Comparison of ENCODE assay signal across 9 mouse cellular contexts in the genomic region with DNA sequence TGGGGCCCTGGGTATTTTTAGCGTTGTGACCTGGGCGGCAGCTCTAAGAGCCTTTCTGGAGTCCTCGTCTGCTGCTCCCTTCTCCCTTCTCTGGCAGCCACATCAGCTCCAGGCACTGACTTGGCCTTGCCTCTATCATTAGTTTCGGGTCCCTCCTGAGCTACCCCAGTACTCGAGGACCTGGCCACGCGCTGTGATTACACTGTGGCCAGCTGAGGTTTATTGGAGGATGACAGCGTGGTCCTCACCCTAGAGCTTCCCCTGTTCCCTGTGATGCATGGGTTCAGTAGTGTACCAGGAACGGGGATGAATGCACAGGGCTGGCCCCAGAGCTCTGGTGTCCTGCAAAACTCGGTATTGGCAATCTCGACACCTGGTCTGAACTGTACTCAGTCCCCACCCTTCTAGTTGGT. TPM values are rescaled to one million over a fixed set of nuclear protein-coding genes. Genes with fewer than 3 reads are reported as not detected.
A peak's percentile ranks its signal among the peaks of the same experiment; 100 is the strongest.
DNase-seq lines count a peak whose midpoint lies in the region; ATAC-seq and TF ChIP-seq lines count a peak whose summit lies in the region.
"Had no signal": no experiment of that assay in that cellular context is flagged by ENCODE, and none has a peak within 500 bp of the region (broad histone marks: within the 10 kb centered on the region; RNA-seq: fewer than 3 reads in every experiment).

No protein-coding gene starts in this region.

- H3K9ac ChIP-seq in heart, embryonic 12.5 days: peak overlapping the region; percentile 82
- H3K9ac ChIP-seq in ES-Bruce4 (ENCODE audit: low read depth, poor library complexity, severe bottlenecking): peak overlapping the region; percentile 68
- H3K9ac ChIP-seq in heart, postnatal 0 days (replicated peaks; ENCODE audit: low read depth, low read length): peak overlapping the region; percentile 65

- peak; percentile 54; the same call in 1 of the 2 replicates for ATAC-seq in heart, embryonic 12.5 days (ENCODE audit: insufficient number of reproducible peaks, low FRiP score)
- no peak for ATAC-seq in heart, postnatal 0 days (ENCODE audit: insufficient read depth, low read depth)
- ATAC-seq in megakaryocyte, adult 5-6 weeks (ENCODE audit: poor library complexity, severe bottlenecking): peak; percentile 17; the same call in 1 of the 2 replicates

- TF ChIP-seq POLR2A in ES-Bruce4 (IDR thresholded peaks at IDR 0.05; ENCODE audit: insufficient read depth, low read length): no peak

- no peak for DNase-seq in heart, adult 18-20 months
- DNase-seq in heart, postnatal 0 days (ENCODE audit: low spot score): peak; percentile 51
- DNase-seq in ovary, postnatal 36 days (ENCODE audit: low spot score): no peak
- no peak for DNase-seq in thymus, postnatal 0 days (ENCODE audit: low spot score)
- no peak for DNase-seq in T-cell, adult 2 months (ENCODE audit: low spot score)

- WGBS in heart, embryonic 12.5 days: 8% methylated on average over 11 of the region's 11 CpGs
- 7% methylated on average over 11 of the region's 11 CpGs for WGBS in heart, postnatal 0 days

- H3K27me3 ChIP-seq in heart, embryonic 12.5 days (replicated peaks): peaks cover 29% of the 10 kb centered on the region
- H3K27me3 ChIP-seq in ES-Bruce4 (ENCODE audit: control insufficient read depth, insufficient read depth, low read length, poor library complexity, severe bottlenecking): peaks cover 5% of the 10 kb centered on the region
- no peaks in the 10 kb centered on the region for H3K27me3 ChIP-seq in heart, postnatal 0 days (ENCODE audit: control insufficient read depth, insufficient read depth, low read length)

- peak overlapping the region; percentile 79 for H3K4me3 ChIP-seq in heart, embryonic 12.5 days
- peak overlapping the region; percentile 74 for H3K4me3 ChIP-seq in ES-Bruce4 (ENCODE audit: low read depth, low read length)
- H3K4me3 ChIP-seq in heart, postnatal 0 days (ENCODE audit: low read depth, low read length): peak overlapping the region; percentile 66

- H3K36me3 ChIP-seq in heart, embryonic 12.5 days: peaks cover 12% of the 10 kb centered on the region
- H3K36me3 ChIP-seq in ES-Bruce4 (ENCODE audit: control insufficient read depth, insufficient read depth, low read length, poor library complexity, severe bottlenecking): no peaks in the 10 kb centered on the region
- peaks cover 14% of the 10 kb centered on the region for H3K36me3 ChIP-seq in heart, postnatal 0 days (replicated peaks; ENCODE audit: control insufficient read depth, insufficient read depth, low read length)

- no peaks in the 10 kb centered on the region for H3K9me3 ChIP-seq in heart, embryonic 12.5 days (replicated peaks)
- no peaks in the 10 kb centered on the region for H3K9me3 ChIP-seq in ES-Bruce4 (replicated peaks; ENCODE audit: control insufficient read depth, insufficient read depth, low read length, poor library complexity, severe bottlenecking)
- H3K9me3 ChIP-seq in heart, postnatal 0 days (replicated peaks; ENCODE audit: control insufficient read depth, low read length): no peaks in the 10 kb centered on the region

- H3K27ac ChIP-seq in heart, embryonic 12.5 days (ENCODE audit: poor library complexity, severe bottlenecking): peak overlapping the region; percentile 43
- no peak overlapping the region for H3K27ac ChIP-seq in ES-Bruce4 (ENCODE audit: insufficient read depth, low read length)
- peak overlapping the region; percentile 52 for H3K27ac ChIP-seq in heart, postnatal 0 days (ENCODE audit: low read depth)

- H3K4me1 ChIP-seq in heart, embryonic 12.5 days (replicated peaks): peaks cover 18% of the 10 kb centered on the region
- no peaks in the 10 kb centered on the region for H3K4me1 ChIP-seq in ES-Bruce4 (ENCODE audit: control insufficient read depth, insufficient read depth, low read length)
- H3K4me1 ChIP-seq in heart, postnatal 0 days (ENCODE audit: control insufficient read depth, insufficient read depth): peaks cover 7% of the 10 kb centered on the region; the same call in 1 of the 2 replicates

- no peak for TF ChIP-seq EP300 in ES-Bruce4 (IDR thresholded peaks at IDR 0.05; ENCODE audit: insufficient read depth, low read depth, low read length)
- TF ChIP-seq EP300 in heart, postnatal 0 days (IDR thresholded peaks at IDR 0.05; ENCODE audit: low read depth): no peak

- peak overlapping the region; percentile 97 for H3K4me2 ChIP-seq in heart, embryonic 12.5 days
- H3K4me2 ChIP-seq in heart, postnatal 0 days (ENCODE audit: low read depth, low read length): peak overlapping the region; percentile 83

- no peak for TF ChIP-seq CTCF in ES-Bruce4 (IDR thresholded peaks at IDR 0.05; ENCODE audit: low read depth, low read length)
- TF ChIP-seq CTCF in heart, postnatal 0 days (IDR thresholded peaks at IDR 0.05; ENCODE audit: low read depth): no peak

RNA-seq across cellular contexts. Expression of a gene that starts 1.2 kb away (rescaled TPM):
- 7.3 and 11.3 TPM in 2 replicates for polyA plus RNA-seq in heart, embryonic 12.5 days (2016; fragmentation: Nextera tagmentation; extraction: Ambion mirVana)
- 10 to 100 TPM in 1 of 2 experiments, 1 to 10 TPM in 1; 9.4 to 10.7 TPM for total RNA-seq in heart, adult 18-20 months (2021)
- 6.4 and 7.1 TPM in 2 replicates for polyA plus RNA-seq in ES-Bruce4 (2011; ENCODE audit: insufficient read depth, insufficient read length, low read depth, missing spikeins)
- 22.3 and 26.6 TPM in 2 replicates for total RNA-seq in heart, postnatal 0 days (2014; rRNA removed; ENCODE audit: low replicate concordance)
- polyA plus RNA-seq in heart, postnatal 0 days (2015; fragmentation: Nextera tagmentation; extraction: Ambion mirVana): 16.8 and 16.9 TPM in 2 replicates
- total RNA-seq in megakaryocyte, adult 5-6 weeks (2015): 3.2 and 7.9 TPM in 2 replicates
- total RNA-seq in megakaryocyte, adult 5-6 weeks (2017): 1.4 and 2.0 TPM in 2 replicates
- polyA plus RNA-seq in thymus, postnatal 0 days (2015; fragmentation: Nextera tagmentation; extraction: Ambion mirVana): 12.6 and 15.3 TPM in 2 replicates
- total RNA-seq: hematopoietic stem cell, adult 5-6 weeks had no signal

RNA-seq across cellular contexts. Expression of a gene that starts 10.2 kb away (rescaled TPM):
- 53.4 and 54.3 TPM in 2 replicates for polyA plus RNA-seq in heart, embryonic 12.5 days (2016; fragmentation: Nextera tagmentation; extraction: Ambion mirVana)
- 10 to 100 TPM; 28.7 to 32.6 TPM for total RNA-seq in heart, adult 18-20 months (2021)
- polyA plus RNA-seq in ES-Bruce4 (2011; ENCODE audit: insufficient read depth, insufficient read length, low read depth, missing spikeins): 49.9 and 52.7 TPM in 2 replicates
- 45.0 and 51.0 TPM in 2 replicates for total RNA-seq in heart, postnatal 0 days (2014; rRNA removed; ENCODE audit: low replicate concordance)
- polyA plus RNA-seq in heart, postnatal 0 days (2015; fragmentation: Nextera tagmentation; extraction: Ambion mirVana): 30.9 and 32.0 TPM in 2 replicates
- total RNA-seq in megakaryocyte, adult 5-6 weeks (2015): 69.0 and 70.8 TPM in 2 replicates
- 30.8 and 43.0 TPM in 2 replicates for total RNA-seq in megakaryocyte, adult 5-6 weeks (2017)
- polyA plus RNA-seq in thymus, postnatal 0 days (2015; fragmentation: Nextera tagmentation; extraction: Ambion mirVana): 47.2 and 51.1 TPM in 2 replicates

RNA-seq across cellular contexts. Expression of a gene that starts 13.6 kb away (rescaled TPM):
- 0.19 TPM in 1 of 2 replicates, not detected in the other for polyA plus RNA-seq in heart, embryonic 12.5 days (2016; fragmentation: Nextera tagmentation; extraction: Ambion mirVana)
- total RNA-seq in heart, adult 18-20 months (2021): not detected
- polyA plus RNA-seq in ES-Bruce4 (2011; ENCODE audit: insufficient read depth, insufficient read length, low read depth, missing spikeins): not detected in 2 replicates
- total RNA-seq in heart, postnatal 0 days (2014; rRNA removed; ENCODE audit: low replicate concordance): not detected in 2 replicates
- polyA plus RNA-seq in heart, postnatal 0 days (2015; fragmentation: Nextera tagmentation; extraction: Ambion mirVana): not detected in 2 replicates
- total RNA-seq in megakaryocyte, adult 5-6 weeks (2015): not detected in 2 replicates
- not detected in 2 replicates for total RNA-seq in megakaryocyte, adult 5-6 weeks (2017)
- not detected in 2 replicates for polyA plus RNA-seq in thymus, postnatal 0 days (2015; fragmentation: Nextera tagmentation; extraction: Ambion mirVana)
- total RNA-seq: hematopoietic stem cell, adult 5-6 weeks had no signal

RNA-seq across cellular contexts. Expression of a gene that starts 26.4 kb away (rescaled TPM):
- polyA plus RNA-seq in heart, embryonic 12.5 days (2016; fragmentation: Nextera tagmentation; extraction: Ambion mirVana): 11.8 and 16.9 TPM in 2 replicates
- total RNA-seq in heart, adult 18-20 months (2021): 10 to 100 TPM in 1 of 2 experiments, 1 to 10 TPM in 1; 3.7 to 11.1 TPM
- polyA plus RNA-seq in ES-Bruce4 (2011; ENCODE audit: insufficient read depth, insufficient read length, low read depth, missing spikeins): 2.3 TPM in 1 of 2 replicates, not detected in the other
- total RNA-seq in heart, postnatal 0 days (2014; rRNA removed; ENCODE audit: low replicate concordance): 6.7 and 34.3 TPM in 2 replicates
- 15.4 and 15.5 TPM in 2 replicates for polyA plus RNA-seq in heart, postnatal 0 days (2015; fragmentation: Nextera tagmentation; extraction: Ambion mirVana)
- not detected in 2 replicates for total RNA-seq in megakaryocyte, adult 5-6 weeks (2015)
- not detected in 2 replicates for total RNA-seq in megakaryocyte, adult 5-6 weeks (2017)
- 19.4 and 21.5 TPM in 2 replicates for polyA plus RNA-seq in thymus, postnatal 0 days (2015; fragmentation: Nextera tagmentation; extraction: Ambion mirVana)
- total RNA-seq: hematopoietic stem cell, adult 5-6 weeks had no signal

RNA-seq across cellular contexts. Expression of a gene that starts 30.4 kb away (rescaled TPM):
- polyA plus RNA-seq in heart, embryonic 12.5 days (2016; fragmentation: Nextera tagmentation; extraction: Ambion mirVana): 36.4 and 40.3 TPM in 2 replicates
- 10 to 100 TPM; 23.0 to 23.1 TPM for total RNA-seq in heart, adult 18-20 months (2021)
- 13.3 and 19.8 TPM in 2 replicates for polyA plus RNA-seq in ES-Bruce4 (2011; ENCODE audit: insufficient read depth, insufficient read length, low read depth, missing spikeins)
- 71.8 and 87.9 TPM in 2 replicates for total RNA-seq in heart, postnatal 0 days (2014; rRNA removed; ENCODE audit: low replicate concordance)
- 37.6 and 39.1 TPM in 2 replicates for polyA plus RNA-seq in heart, postnatal 0 days (2015; fragmentation: Nextera tagmentation; extraction: Ambion mirVana)
- 50.9 and 52.3 TPM in 2 replicates for total RNA-seq in megakaryocyte, adult 5-6 weeks (2015)
- total RNA-seq in megakaryocyte, adult 5-6 weeks (2017): 14.9 and 20.2 TPM in 2 replicates
- polyA plus RNA-seq in thymus, postnatal 0 days (2015; fragmentation: Nextera tagmentation; extraction: Ambion mirVana): 77.2 and 83.7 TPM in 2 replicates
